Mouse (Mus musculus): ENCODE results near the gene Sppl3. TPM values are rescaled to one million over a fixed set of nuclear protein-coding genes. Genes with fewer than 3 reads are reported as not detected.

The Sppl3 gene
- polyA plus RNA-seq, 1 experiment from 2014 or later = 17.8 TPM

- ATAC-seq (replicated peaks; ENCODE audit: insufficient number of reproducible peaks, insufficient read depth, low FRiP score, low read depth) = no peak
- Histone ChIP-seq H3K9me3 (replicated peaks) (no peaks in the 10 kb centered on the region), H3K4me3 (no peak overlapping the region), H3K4me2 (no peak overlapping the region), H3K27me3 (no peaks in the 10 kb centered on the region), H3K9ac (no peak overlapping the region), H3K4me1 (replicated peaks) (peaks cover 18% of the 10 kb centered on the region), H3K27ac (no peak overlapping the region), H3K36me3 (no peaks in the 10 kb centered on the region)
- 88% methylated on average over 4 of the region's 4 CpGs for WGBS
These were observed 32.7 kb downstream of the Sppl3 start for GRCm38 (mm10) chr5:115043626-115044025.

GRCm38 (mm10) chr5:115045146-115045677 lies 34.3 kb downstream of the Sppl3 start:
- no peaks in the 10 kb centered on the region for H3K9me3 ChIP-seq (replicated peaks)
- WGBS = 77% methylated on average over 2 of the region's 2 CpGs
- H3K4me2 ChIP-seq = no peak overlapping the region
- ATAC-seq (replicated peaks; ENCODE audit: insufficient number of reproducible peaks, insufficient read depth, low FRiP score, low read depth) = no peak
- H3K4me1 ChIP-seq (replicated peaks) = peaks cover 15% of the 10 kb centered on the region
- H3K9ac ChIP-seq = no peak overlapping the region
- H3K36me3 ChIP-seq = no peaks in the 10 kb centered on the region
- H3K4me3 ChIP-seq = no peak overlapping the region
- H3K27ac ChIP-seq = no peak overlapping the region
- H3K27me3 ChIP-seq = no peaks in the 10 kb centered on the region

- no peak overlapping the region for H3K27ac ChIP-seq
- no peaks in the 10 kb centered on the region for H3K36me3 ChIP-seq
- H3K9me3 ChIP-seq (replicated peaks) = no peaks in the 10 kb centered on the region
- no peaks in the 10 kb centered on the region for H3K27me3 ChIP-seq
- 75% methylated on average over 6 of the region's 6 CpGs for WGBS
- H3K9ac ChIP-seq = no peak overlapping the region
- H3K4me2 ChIP-seq = no peak overlapping the region
- no peak overlapping the region for H3K4me3 ChIP-seq
- H3K4me1 ChIP-seq (replicated peaks) = peaks cover 34% of the 10 kb centered on the region
- no peak for ATAC-seq (replicated peaks; ENCODE audit: insufficient number of reproducible peaks, insufficient read depth, low FRiP score, low read depth)
These were observed 38.8 kb downstream of the Sppl3 start for GRCm38 (mm10) chr5:115049692-115050091.

- Histone ChIP-seq H3K4me1 (replicated peaks) (peaks cover 33% of the 10 kb centered on the region), H3K4me2 (no peak overlapping the region), H3K4me3 (no peak overlapping the region), H3K9me3 (replicated peaks) (no peaks in the 10 kb centered on the region), H3K27me3 (no peaks in the 10 kb centered on the region), H3K36me3 (no peaks in the 10 kb centered on the region), H3K9ac (no peak overlapping the region), H3K27ac (no peak overlapping the region)
- no peak for ATAC-seq (replicated peaks; ENCODE audit: insufficient number of reproducible peaks, insufficient read depth, low FRiP score, low read depth)
- 80% methylated on average over 6 of the region's 6 CpGs for WGBS
These were observed 39.8 kb downstream of the Sppl3 start for GRCm38 (mm10) chr5:115050776-115051175.

GRCm38 (mm10) chr5:115052546-115052945 lies 41.6 kb downstream of the Sppl3 start:
- WGBS = 64% methylated on average over 8 of the region's 8 CpGs
- Histone ChIP-seq H3K4me3 (no peak overlapping the region), H3K4me2 (no peak overlapping the region), H3K4me1 (replicated peaks) (peaks cover 37% of the 10 kb centered on the region), H3K36me3 (no peaks in the 10 kb centered on the region), H3K27me3 (no peaks in the 10 kb centered on the region), H3K9me3 (replicated peaks) (no peaks in the 10 kb centered on the region), H3K27ac (no peak overlapping the region), H3K9ac (no peak overlapping the region)
- no peak for ATAC-seq (replicated peaks; ENCODE audit: insufficient number of reproducible peaks, insufficient read depth, low FRiP score, low read depth)

GRCm38 (mm10) chr5:115053791-115054396 lies 43.0 kb downstream of the Sppl3 start:
- Histone ChIP-seq H3K9ac (no peak overlapping the region), H3K4me3 (no peak overlapping the region), H3K4me1 (replicated peaks) (peaks cover 41% of the 10 kb centered on the region), H3K27ac (no peak overlapping the region), H3K36me3 (no peaks in the 10 kb centered on the region), H3K27me3 (no peaks in the 10 kb centered on the region), H3K9me3 (replicated peaks) (no peaks in the 10 kb centered on the region), H3K4me2 (no peak overlapping the region)
- ATAC-seq (replicated peaks; ENCODE audit: insufficient number of reproducible peaks, insufficient read depth, low FRiP score, low read depth) = no peak
- WGBS = 71% methylated on average over 22 of the region's 22 CpGs

GRCm38 (mm10) chr5:115055418-115055817 lies 44.5 kb downstream of the Sppl3 start:
- no peak overlapping the region for H3K4me2 ChIP-seq
- H3K27ac ChIP-seq = no peak overlapping the region
- H3K9ac ChIP-seq = no peak overlapping the region
- 38% methylated on average over 6 of the region's 6 CpGs for WGBS
- no peaks in the 10 kb centered on the region for H3K27me3 ChIP-seq
- peaks cover 47% of the 10 kb centered on the region for H3K4me1 ChIP-seq (replicated peaks)
- no peaks in the 10 kb centered on the region for H3K9me3 ChIP-seq (replicated peaks)
- no peak for ATAC-seq (replicated peaks; ENCODE audit: insufficient number of reproducible peaks, insufficient read depth, low FRiP score, low read depth)
- H3K4me3 ChIP-seq = no peak overlapping the region
- no peaks in the 10 kb centered on the region for H3K36me3 ChIP-seq

- H3K27me3 ChIP-seq = no peaks in the 10 kb centered on the region
- no peak for ATAC-seq (replicated peaks; ENCODE audit: insufficient number of reproducible peaks, insufficient read depth, low FRiP score, low read depth)
- H3K9ac ChIP-seq = no peak overlapping the region
- no peak overlapping the region for H3K27ac ChIP-seq
- H3K9me3 ChIP-seq (replicated peaks) = no peaks in the 10 kb centered on the region
- no peak overlapping the region for H3K4me3 ChIP-seq
- 0 out of 2 replicates have a peak, but pooled peaks cover 6% of the 10 kb centered on the region for H3K36me3 ChIP-seq
- 78% methylated on average over 4 of the region's 4 CpGs for WGBS
- peaks cover 42% of the 10 kb centered on the region for H3K4me1 ChIP-seq (replicated peaks)
- H3K4me2 ChIP-seq = no peak overlapping the region
These were observed 46.2 kb downstream of the Sppl3 start for GRCm38 (mm10) chr5:115057153-115057552.

GRCm38 (mm10) chr5:115058584-115059297 lies 47.8 kb downstream of the Sppl3 start:
- H3K4me2 ChIP-seq = no peak overlapping the region

GRCm38 (mm10) chr5:115060067-115060695 lies 49.2 kb downstream of the Sppl3 start:
- 79% methylated on average over 8 of the region's 8 CpGs for WGBS
- no peaks in the 10 kb centered on the region for H3K27me3 ChIP-seq
- ATAC-seq (replicated peaks; ENCODE audit: insufficient number of reproducible peaks, insufficient read depth, low FRiP score, low read depth) = no peak
- no peaks in the 10 kb centered on the region for H3K9me3 ChIP-seq (replicated peaks)
- peaks cover 16% of the 10 kb centered on the region for H3K36me3 ChIP-seq
- no peak overlapping the region for H3K4me3 ChIP-seq
- peaks cover 27% of the 10 kb centered on the region for H3K4me1 ChIP-seq (replicated peaks)
- H3K9ac ChIP-seq = no peak overlapping the region
- no peak overlapping the region for H3K4me2 ChIP-seq
- no peak overlapping the region for H3K27ac ChIP-seq

More at GRCm38 (mm10) chr5:115058584-115059297, 47.8 kb downstream of the Sppl3 start:
- Histone ChIP-seq H3K4me3 (no peak overlapping the region), H3K9ac (no peak overlapping the region), H3K27ac (peak overlapping the region; percentile 45), H3K27me3 (no peaks in the 10 kb centered on the region), H3K9me3 (replicated peaks) (no peaks in the 10 kb centered on the region), H3K4me1 (replicated peaks) (peaks cover 30% of the 10 kb centered on the region), H3K36me3 (peaks cover 16% of the 10 kb centered on the region)
- no peak for ATAC-seq (replicated peaks; ENCODE audit: insufficient number of reproducible peaks, insufficient read depth, low FRiP score, low read depth)
- WGBS = 28% methylated on average over 7 of the region's 7 CpGs

GRCm38 (mm10) chr5:115060977-115061376 lies 50.0 kb downstream of the Sppl3 start:
- Histone ChIP-seq H3K4me1 (replicated peaks) (peaks cover 31% of the 10 kb centered on the region), H3K36me3 (peaks cover 16% of the 10 kb centered on the region), H3K4me3 (no peak overlapping the region), H3K27me3 (no peaks in the 10 kb centered on the region), H3K9me3 (replicated peaks) (no peaks in the 10 kb centered on the region), H3K27ac (no peak overlapping the region), H3K4me2 (no peak overlapping the region), H3K9ac (no peak overlapping the region)
- no peak for ATAC-seq (replicated peaks; ENCODE audit: insufficient number of reproducible peaks, insufficient read depth, low FRiP score, low read depth)
- WGBS = 86% methylated on average over 3 of the region's 3 CpGs

Data from heart, embryonic 15.5 days (tissue).